Mouse (Mus musculus) cerebellum, adult 2 months (tissue): Measurements from ENCODE around the gene Snorc.

ENCODE experiments used
- CTCF ChIP-seq: fragments of 200-500 bp; IDR thresholded peaks from 2 replicates; pipeline ENCODE4 v1.5.1; 2011; ENCODE audit warnings: low read depth, mild to moderate bottlenecking, control low read depth, low read length, moderate library complexity, borderline replicate concordance; ENCODE audit not compliant: insufficient read depth
- POLR2A ChIP-seq: fragments of 200-500 bp; IDR thresholded peaks from 2 replicates; pipeline ENCODE4 v1.6.1; 2011; ENCODE audit warnings: low read length, control low read depth, borderline replicate concordance; ENCODE audit not compliant: insufficient read depth

DNA sequence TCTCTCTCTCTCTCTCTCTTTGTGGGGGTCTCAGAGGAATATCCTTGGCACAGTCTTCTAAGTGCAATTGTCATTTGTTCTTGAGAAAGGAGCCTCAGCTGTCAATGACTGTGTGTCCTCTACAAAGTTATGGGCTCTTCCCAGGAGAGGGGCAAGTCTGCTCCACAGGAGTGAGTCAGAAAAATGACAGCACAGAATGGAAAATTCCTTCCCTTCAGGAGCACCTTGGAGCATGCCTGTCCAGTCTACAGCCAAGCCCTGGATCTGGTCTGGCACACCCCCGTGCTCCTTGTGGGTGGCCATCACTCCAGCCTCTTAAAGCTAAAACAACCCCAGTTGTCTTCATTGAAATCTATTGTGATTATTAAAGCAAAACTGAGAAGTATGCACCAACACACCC, 51.5 kb downstream of the Snorc start:
- TF ChIP-seq CTCF, result no peak
- no peak for TF ChIP-seq POLR2A
